Mouse (Mus musculus) forebrain, postnatal 0 days (tissue): ENCODE data around the gene Dpp6. TPM values are rescaled to one million over a fixed set of nuclear protein-coding genes. Genes with fewer than 3 reads are reported as not detected.

Experiments
- ATAC-seq: fragments of 200-750 bp; cut with Nextera tagmentation; 2 replicates; pipeline ENCODE4 v1.8.0; 2017; ENCODE audit warnings: mild to moderate bottlenecking, moderate library complexity
- DNase-seq: peaks from one replicate; pipeline ENCODE4 v3.0.0-alpha.2; 2015
- H3K27ac ChIP-seq: fragments of 300-500 bp; sonication (generic); 2 replicates; pipeline ENCODE4 v1.5.1; 2014; ENCODE audit warnings: low read depth, mild to moderate bottlenecking, antibody characterized with exemption, low read length, moderate library complexity, mixed read lengths
- H3K27me3 ChIP-seq: fragments of 300-500 bp; sonication (generic); 2 replicates; pipeline ENCODE4 v1.6.1; 2014; ENCODE audit warnings: mild to moderate bottlenecking, low read length, mixed read lengths; ENCODE audit not compliant: insufficient read depth
- H3K36me3 ChIP-seq: fragments of 300-500 bp; sonication (generic); 2 replicates; pipeline ENCODE4 v1.6.1; 2014; ENCODE audit warnings: mild to moderate bottlenecking, moderate library complexity; ENCODE audit not compliant: insufficient read depth
- H3K4me1 ChIP-seq: fragments of 300-500 bp; sonication (generic); 2 replicates; pipeline ENCODE4 v1.6.1; 2014; ENCODE audit warnings: antibody characterized with exemption; ENCODE audit not compliant: insufficient read depth
- H3K4me2 ChIP-seq: fragments of 300-500 bp; sonication (generic); 2 replicates; pipeline ENCODE4 v1.6.1; 2014; ENCODE audit warnings: low read depth, mild to moderate bottlenecking, moderate library complexity
- H3K4me3 ChIP-seq: fragments of 300-500 bp; sonication (generic); 2 replicates; pipeline ENCODE4 v1.5.1; 2014; ENCODE audit warnings: low read depth, low read length, mixed read lengths
- H3K9ac ChIP-seq: fragments of 300-500 bp; sonication (generic); 2 replicates; pipeline ENCODE4 v1.6.1; 2014; ENCODE audit warnings: mild to moderate bottlenecking
- H3K9me3 ChIP-seq: fragments of 300-500 bp; sonication (generic); 2 replicates; pipeline ENCODE4 v1.6.1; 2016; ENCODE audit warnings: low read length
- CTCF ChIP-seq: sonication (generic); IDR thresholded peaks from 2 replicates; pipeline ENCODE4 v1.5.1; 2016; ENCODE audit warnings: antibody characterized with exemption, control low read depth, low read depth
- WGBS: fragments of 180-500 bp; shearing (Covaris S2); extraction: QIAGEN DNeasy Blood & Tissue Kit; methylation state at CpG from one replicate; pipeline ENCODE4 v1.1.7; 2014; 5-methylcytosine and 5-hydroxymethylcytosine counted together
- polyA plus RNA-seq: library from polyadenylated mRNA; unstranded; fragments of >200 nt; fragmentation: Nextera tagmentation; extraction: Ambion mirVana; gene quantifications from 2 replicates; pipeline ENCODE4 v1.2.1, GENCODE M21; 2015
- total RNA-seq: library from RNA; depleted of rRNA; stranded (reverse); fragments of >200 nt; gene quantifications from 2 replicates; pipeline ENCODE4 v1.2.3, GENCODE M21; 2014

Gene Dpp6
- total and polyA plus RNA-seq, 2 experiments from 2014 or later, result 58.4 to 116 TPM

GRCm38 (mm10) chr5:27134436-27135005 is 317.5 kb downstream of the Dpp6 start:
- 75% methylated on average over 2 of the region's 2 CpGs for WGBS
- no peaks in the 10 kb centered on the region for H3K27me3 ChIP-seq

GRCm38 (mm10) chr5:27147397-27147945 is 330.5 kb downstream of the Dpp6 start:
- 80% methylated on average over 6 of the region's 6 CpGs for WGBS
- Histone ChIP-seq H3K4me2 (no peak overlapping the region), H3K4me3 (no peak overlapping the region), H3K9me3 (no peaks in the 10 kb centered on the region), H3K27ac (no peak overlapping the region), H3K9ac (no peak overlapping the region), H3K4me1 (no peaks in the 10 kb centered on the region), H3K36me3 (no peaks in the 10 kb centered on the region), H3K27me3 (no peaks in the 10 kb centered on the region)
- no peak for TF ChIP-seq CTCF
- DNase-seq (no peak), ATAC-seq (no peak)

More at GRCm38 (mm10) chr5:27134436-27135005, 317.5 kb downstream of the Dpp6 start:
- ATAC-seq (no peak), DNase-seq (no peak)
- Histone ChIP-seq H3K36me3 (no peaks in the 10 kb centered on the region), H3K9me3 (no peaks in the 10 kb centered on the region), H3K4me1 (no peaks in the 10 kb centered on the region), H3K4me3 (no peak overlapping the region), H3K27ac (no peak overlapping the region), H3K4me2 (no peak overlapping the region), H3K9ac (no peak overlapping the region)
- TF ChIP-seq CTCF, result no peak

DNA sequence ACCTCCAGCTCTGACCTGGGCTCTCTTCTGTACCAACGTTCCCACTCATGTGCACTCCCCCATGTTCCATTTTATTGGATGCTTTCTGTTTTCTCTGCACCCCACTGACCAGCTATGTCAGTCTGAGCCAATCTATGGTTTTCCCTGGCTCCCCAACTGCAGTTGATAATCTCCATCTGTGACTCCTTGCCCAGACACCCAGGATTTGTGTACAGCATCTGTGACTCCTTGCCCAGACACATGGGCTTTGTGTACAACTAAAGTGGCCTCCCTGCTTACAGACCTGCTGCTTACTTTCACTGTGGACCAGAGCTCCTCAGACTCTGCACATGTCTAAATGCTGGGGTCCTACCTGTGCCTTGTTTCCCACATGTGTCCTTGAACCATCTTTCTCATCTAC is 334.0 kb downstream of the Dpp6 start:
- ATAC-seq (no peak), DNase-seq (no peak)
- no peak overlapping the region for H3K4me3 ChIP-seq
- H3K36me3 ChIP-seq, result no peaks in the 10 kb centered on the region
- no peaks in the 10 kb centered on the region for H3K9me3 ChIP-seq
- WGBS, result 82% methylated on average over 1 of the region's 1 CpGs
- H3K27ac ChIP-seq, result no peak overlapping the region
- H3K4me2 ChIP-seq, result no peak overlapping the region
- H3K27me3 ChIP-seq, result no peaks in the 10 kb centered on the region
- H3K9ac ChIP-seq, result no peak overlapping the region
- no peak for TF ChIP-seq CTCF
- H3K4me1 ChIP-seq, result no peaks in the 10 kb centered on the region

DNA sequence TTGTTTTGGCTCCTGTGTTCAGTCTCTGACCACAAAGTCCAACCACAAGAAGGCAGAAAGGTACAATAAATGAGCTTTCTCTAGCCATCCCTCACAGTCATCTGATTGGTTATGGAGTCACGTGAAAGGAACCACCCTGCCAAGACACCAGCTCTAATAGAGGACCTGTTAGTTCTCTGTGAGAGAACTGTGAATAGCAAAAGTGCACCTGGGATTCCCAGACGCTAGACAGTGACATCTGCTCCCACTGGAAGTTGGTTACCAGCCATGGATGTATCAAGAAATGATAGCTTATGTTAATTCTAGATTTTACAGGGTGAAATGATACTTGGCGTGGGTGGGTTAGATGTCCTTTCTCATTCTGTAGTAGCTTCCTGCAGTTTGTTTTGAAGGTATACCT is 338.7 kb downstream of the Dpp6 start:
- Histone ChIP-seq H3K27me3 (no peaks in the 10 kb centered on the region), H3K4me1 (no peaks in the 10 kb centered on the region), H3K9ac (no peak overlapping the region), H3K4me2 (no peak overlapping the region), H3K36me3 (no peaks in the 10 kb centered on the region), H3K4me3 (no peak overlapping the region), H3K9me3 (no peaks in the 10 kb centered on the region), H3K27ac (no peak overlapping the region)
- no peak for DNase-seq
- no peak for TF ChIP-seq CTCF
- ATAC-seq, result no peak
- WGBS, result 75% methylated on average over 3 of the region's 3 CpGs

DNA sequence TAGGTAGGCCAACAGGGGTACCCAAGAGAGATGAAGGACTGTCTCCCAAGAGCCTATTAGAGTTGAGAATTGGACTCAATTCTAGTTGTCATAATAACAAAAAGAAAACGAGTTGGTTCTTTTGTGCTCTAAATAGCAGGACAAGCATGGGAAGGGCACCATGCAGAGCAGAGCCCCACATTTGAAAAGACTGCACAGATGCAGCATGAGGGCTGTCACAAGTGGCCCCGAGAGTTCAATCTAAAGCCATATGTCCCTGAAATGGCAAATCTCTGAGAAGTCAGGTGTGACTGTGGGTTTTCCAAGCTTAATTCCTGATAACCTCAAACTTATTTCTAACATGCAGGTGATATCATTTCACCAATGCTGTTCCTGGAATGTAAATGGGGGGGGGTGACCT is 339.4 kb downstream of the Dpp6 start:
- H3K9me3 ChIP-seq, result no peaks in the 10 kb centered on the region
- no peak overlapping the region for H3K9ac ChIP-seq
- H3K4me1 ChIP-seq, result no peaks in the 10 kb centered on the region
- DNase-seq (no peak), ATAC-seq (no peak)
- H3K4me2 ChIP-seq, result no peak overlapping the region
- H3K36me3 ChIP-seq, result no peaks in the 10 kb centered on the region
- no peak overlapping the region for H3K27ac ChIP-seq
- H3K27me3 ChIP-seq, result no peaks in the 10 kb centered on the region
- no peak overlapping the region for H3K4me3 ChIP-seq
- 36% methylated on average over 2 of the region's 2 CpGs for WGBS
- TF ChIP-seq CTCF, result no peak

DNA sequence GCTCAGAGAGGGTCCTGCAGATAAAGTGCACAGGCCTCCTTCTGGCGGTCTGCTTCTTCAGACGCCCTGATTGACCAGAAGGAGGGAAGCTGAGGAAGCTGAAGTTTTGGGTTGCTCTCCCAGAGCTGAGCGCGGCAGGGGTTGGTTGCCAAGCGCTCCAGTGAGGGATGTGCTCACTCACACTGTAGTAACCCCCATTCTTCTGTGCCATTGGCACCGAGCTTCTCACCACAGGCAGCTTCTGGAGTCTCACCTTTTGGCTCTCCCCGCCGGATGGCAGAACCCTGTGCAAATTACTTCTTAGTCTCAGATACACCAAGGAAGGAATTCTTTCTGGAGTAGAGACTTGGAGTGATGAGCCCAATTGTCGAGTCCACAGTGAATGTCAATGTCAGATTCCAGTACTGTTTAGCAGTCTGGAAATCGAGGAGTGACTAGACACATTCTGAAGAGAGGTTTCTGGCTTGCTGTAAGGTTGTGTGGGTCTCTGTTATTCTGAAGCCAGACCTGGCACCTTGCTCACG is 344.2 kb downstream of the Dpp6 start:
- Histone ChIP-seq H3K4me2 (no peak overlapping the region), H3K4me3 (no peak overlapping the region), H3K9ac (no peak overlapping the region), H3K27ac (no peak overlapping the region), H3K9me3 (no peaks in the 10 kb centered on the region), H3K27me3 (no peaks in the 10 kb centered on the region), H3K36me3 (no peaks in the 10 kb centered on the region), H3K4me1 (no peaks in the 10 kb centered on the region)
- no peak for TF ChIP-seq CTCF
- DNase-seq, result no peak
- ATAC-seq, result no peak
- 68% methylated on average over 11 of the region's 11 CpGs for WGBS

GRCm38 (mm10) chr5:27168550-27168949 is 351.5 kb downstream of the Dpp6 start:
- no peak for TF ChIP-seq CTCF
- DNase-seq (peak; percentile 30), ATAC-seq (peak; percentile 81)
- 77% methylated on average over 1 of the region's 1 CpGs for WGBS
- Histone ChIP-seq H3K9me3 (no peaks in the 10 kb centered on the region), H3K4me2 (no peak overlapping the region), H3K36me3 (no peaks in the 10 kb centered on the region), H3K9ac (no peak overlapping the region), H3K27ac (no peak overlapping the region; the same call in 1 of the 2 replicates), H3K4me1 (no peaks in the 10 kb centered on the region), H3K27me3 (no peaks in the 10 kb centered on the region), H3K4me3 (no peak overlapping the region)
